Mouse (Mus musculus) Muller cell, postnatal 12 days (primary cell): ENCODE results near the gene Asna1.

Source experiments
- DNase-seq: peaks from one replicate; pipeline ENCODE4 v3.0.0-alpha.2; 2015; ENCODE audit errors: inconsistent ontology term

Asna1 gene

DNA sequence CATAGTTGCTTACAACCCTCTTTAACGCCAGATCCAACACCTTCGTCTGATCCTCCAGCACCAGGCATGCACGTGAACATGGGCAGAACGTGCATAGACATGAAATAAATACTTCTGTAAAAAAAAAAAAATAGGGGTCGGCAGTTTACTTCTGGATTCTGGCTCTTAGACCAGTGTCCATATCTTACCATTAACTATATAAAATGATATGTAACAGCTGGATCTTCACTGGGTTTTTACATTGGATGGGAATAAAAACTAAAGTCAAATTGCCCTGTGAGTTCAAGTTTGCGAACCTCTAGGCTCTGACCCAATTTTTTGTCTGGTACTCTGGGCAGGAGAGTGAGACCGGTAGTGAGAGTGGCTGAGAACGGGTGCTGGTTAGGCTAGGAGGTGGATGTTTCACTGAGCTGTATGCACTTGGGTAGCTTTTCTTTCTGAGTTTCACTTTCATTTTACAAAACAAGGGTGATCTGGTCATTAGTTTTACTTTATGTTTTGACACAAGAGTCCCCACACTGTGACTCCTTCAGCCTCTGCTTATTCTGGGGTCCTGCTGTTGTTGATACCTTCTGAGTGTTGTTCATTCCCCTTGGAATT, 50.4 kb downstream of the Asna1 start:
- peak; percentile 41 for DNase-seq

DNA sequence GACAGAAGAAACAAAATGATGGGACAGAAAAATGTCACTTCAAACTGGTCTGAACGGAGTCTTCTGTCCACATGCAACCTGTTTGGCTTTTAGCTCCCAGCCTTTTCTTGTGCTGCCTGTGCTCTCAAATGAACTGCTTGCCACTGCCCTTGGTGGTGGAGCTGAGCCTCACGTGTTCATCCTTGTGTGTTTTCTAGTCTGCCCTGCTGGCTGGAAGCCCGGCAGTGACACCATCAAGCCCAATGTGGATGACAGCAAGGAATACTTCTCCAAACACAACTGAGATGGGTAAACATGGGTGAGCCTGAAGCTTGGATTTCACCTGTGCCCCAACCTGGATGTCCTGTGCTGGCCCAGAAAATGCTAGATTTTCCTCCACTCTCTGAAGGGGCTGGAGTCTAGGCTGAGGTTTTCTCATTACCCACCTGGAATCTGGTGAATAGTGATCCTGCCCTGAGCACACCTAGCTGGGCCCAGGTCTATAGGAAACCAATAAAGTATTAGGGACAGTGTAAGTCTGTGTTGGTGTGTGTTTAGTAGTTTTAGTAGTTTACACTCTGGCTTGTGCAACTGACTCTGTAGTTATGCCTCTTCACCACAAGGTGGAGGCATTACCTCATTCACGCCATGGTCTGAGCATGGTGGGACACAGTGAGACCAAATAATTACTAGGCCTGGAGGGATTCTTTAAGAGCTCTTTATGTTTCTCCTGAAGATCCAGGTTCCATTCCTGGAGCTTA, 51.1 kb downstream of the Asna1 start:
- peak; percentile 67 for DNase-seq

DNA sequence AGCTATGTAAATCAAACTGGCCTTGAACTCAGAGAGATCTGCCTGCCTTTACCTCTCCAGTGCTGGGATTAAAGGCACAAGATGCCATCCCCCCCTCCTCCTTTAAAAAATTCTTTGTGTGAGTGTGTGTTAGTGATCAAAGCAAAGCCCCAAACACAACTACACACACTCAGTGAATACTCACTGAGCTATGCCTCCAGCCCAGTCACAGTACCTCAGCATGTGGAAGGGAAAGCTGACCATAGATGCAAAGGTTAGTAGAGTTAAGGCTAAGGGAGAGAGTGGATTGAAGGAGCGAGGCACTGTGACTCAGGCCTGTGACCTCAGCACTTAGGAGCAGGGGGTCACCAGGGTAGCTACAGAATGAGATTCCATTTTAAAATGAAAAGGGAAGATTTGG, 52.0 kb downstream of the Asna1 start:
- no peak for DNase-seq

DNA sequence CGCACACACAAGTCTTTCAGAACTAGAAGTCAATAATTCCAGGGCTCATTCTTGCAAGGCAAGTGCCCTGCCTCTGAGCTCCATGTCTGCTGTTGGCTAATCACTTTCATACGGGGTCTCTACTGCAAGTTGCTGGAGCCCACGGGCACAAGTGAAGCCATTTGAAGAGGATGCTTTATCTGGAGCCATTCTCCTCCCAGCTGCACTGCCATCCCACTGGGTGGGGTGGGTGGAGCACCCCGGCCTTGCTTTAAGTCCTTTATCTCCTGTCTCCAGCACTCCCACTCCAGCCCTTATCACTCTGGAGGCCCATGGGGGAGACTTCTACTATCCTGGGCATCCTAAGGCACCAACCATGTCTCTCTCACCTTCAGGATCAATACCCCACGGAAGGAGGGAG, 54.2 kb downstream of the Asna1 start:
- DNase-seq: no peak

DNA sequence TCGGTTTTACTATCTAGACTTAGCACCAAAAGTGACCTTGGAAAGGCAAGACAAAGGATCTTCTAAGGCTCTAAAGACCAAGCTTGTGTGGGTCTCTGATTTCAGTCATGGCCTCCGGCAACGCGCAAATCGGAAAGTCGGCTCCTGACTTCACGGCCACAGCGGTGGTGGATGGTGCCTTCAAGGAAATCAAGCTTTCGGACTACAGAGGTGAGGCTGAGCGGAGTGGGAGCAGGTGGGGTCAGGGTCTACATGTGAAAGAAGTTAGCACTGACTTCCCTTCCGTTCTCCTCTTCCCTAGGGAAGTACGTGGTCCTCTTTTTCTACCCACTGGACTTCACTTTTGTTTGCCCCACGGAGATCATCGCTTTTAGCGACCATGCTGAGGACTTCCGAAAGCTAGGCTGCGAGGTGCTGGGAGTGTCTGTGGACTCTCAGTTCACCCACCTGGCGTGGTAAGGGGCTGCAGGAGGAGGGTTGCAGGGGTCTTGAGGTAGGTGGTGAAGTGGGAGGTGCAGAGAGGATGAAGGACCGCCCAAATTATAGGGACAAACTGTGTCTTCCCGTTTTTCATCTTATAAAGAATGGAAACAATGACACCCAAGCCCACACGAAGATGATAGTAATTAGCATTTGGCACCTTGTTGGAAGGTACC, 54.8 kb downstream of the Asna1 start:
- no peak for DNase-seq

DNA sequence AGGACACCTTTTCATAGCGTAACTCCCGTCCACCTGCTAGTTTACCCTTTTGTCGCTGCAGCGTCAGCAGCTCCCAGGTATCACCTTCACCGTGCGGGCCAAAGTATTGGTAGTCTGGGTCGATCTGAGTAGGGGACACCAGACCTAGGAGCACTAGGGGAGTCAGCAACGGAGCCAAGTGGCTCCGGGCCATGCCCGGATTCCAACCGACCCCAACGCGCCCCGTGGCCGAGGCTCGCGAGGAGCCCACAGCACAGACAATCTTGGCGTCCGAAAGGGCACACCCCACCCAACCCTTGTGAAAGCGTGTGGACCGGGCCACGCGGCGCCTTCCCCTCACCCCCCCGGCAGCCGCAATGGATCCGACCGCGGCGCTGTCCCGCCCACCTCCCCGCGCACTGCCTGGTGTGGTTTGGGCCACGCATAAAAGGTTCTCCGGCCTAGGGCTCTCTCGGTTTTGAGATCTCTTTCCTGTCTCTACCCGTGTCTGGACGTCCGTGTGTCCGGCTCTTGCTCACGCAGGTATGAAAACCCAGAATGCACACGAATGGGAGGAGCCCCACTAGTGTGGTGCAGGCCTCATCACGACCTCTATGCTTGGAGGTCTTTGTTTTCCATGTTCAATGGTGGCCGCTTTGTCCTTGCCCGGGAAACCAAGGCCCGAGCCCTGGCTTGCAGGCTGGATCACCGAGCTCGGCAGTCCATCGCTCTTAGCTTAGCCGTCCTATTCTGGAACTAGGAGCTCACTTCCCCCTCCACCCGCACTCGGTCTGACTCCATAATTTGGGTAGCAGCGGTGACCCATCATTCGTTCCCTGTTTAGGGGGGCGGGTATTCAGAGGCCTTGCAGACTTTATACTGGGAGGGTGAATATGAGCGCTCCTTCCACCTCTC, 55.6 kb downstream of the Asna1 start, which contains the start of the genes Gm49661, Prdx2 and Rnaseh2a:
Gene Gm49661 (minus strand): TSS at position 193 of the 894 bp plus-strand sequence.
Gene Prdx2 (plus strand): TSS at position 347 of the 894 bp plus-strand sequence.
Gene Rnaseh2a (minus strand): TSS at position 527 of the 894 bp plus-strand sequence.
- peak; percentile 85 for DNase-seq

DNA sequence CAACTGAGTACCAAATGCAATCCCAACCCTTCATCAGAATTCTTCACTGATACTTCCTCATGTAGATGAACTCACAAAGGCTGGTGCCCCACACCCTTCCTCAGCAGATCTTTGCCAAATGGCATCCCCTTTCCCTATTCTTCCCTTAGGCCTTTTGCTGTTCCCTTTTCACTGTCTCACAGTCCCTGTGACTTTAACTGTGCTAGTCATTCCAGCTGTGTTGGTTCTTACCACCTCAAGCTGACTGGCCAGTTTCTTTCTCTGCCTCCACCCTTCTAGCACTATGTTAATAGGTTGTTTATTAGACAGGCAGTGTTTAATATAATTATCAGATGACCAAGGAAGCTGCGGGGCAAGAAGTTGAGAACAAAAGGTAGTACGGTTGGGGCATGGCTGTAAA, 56.4 kb downstream of the Asna1 start:
- DNase-seq: no peak
